Mouse (Mus musculus) forebrain, embryonic 10.5 days (tissue): Measurements from ENCODE around the gene Gm10320. TPM values are rescaled to one million over a fixed set of nuclear protein-coding genes. Genes with fewer than 3 reads are reported as not detected.

Source experiments
- DNase-seq: peaks from one replicate; pipeline ENCODE4 v3.0.0-alpha.2; 2017; ENCODE audit warnings: low spot score; ENCODE audit errors: extremely low spot score
- H3K27ac ChIP-seq: fragments of 300-500 bp; sonication (generic); 2 replicates; pipeline ENCODE4 v1.5.1; 2016; ENCODE audit warnings: mild to moderate bottlenecking
- H3K27me3 ChIP-seq: fragments of 300-500 bp; sonication (generic); 2 replicates; pipeline ENCODE4 v1.6.1; 2016; ENCODE audit warnings: mild to moderate bottlenecking; ENCODE audit not compliant: poor library complexity, severe bottlenecking
- H3K36me3 ChIP-seq: fragments of 300-500 bp; sonication (generic); replicated peaks from 2 replicates; pipeline ENCODE4 v1.6.1; 2016; ENCODE audit warnings: mild to moderate bottlenecking, moderate library complexity
- H3K4me1 ChIP-seq: fragments of 300-500 bp; sonication (generic); 2 replicates; pipeline ENCODE4 v1.6.1; 2016
- H3K4me3 ChIP-seq: fragments of 300-500 bp; sonication (generic); 2 replicates; pipeline ENCODE4 v1.5.1; 2016; ENCODE audit warnings: mild to moderate bottlenecking, moderate library complexity
- H3K9me3 ChIP-seq: fragments of 300-500 bp; sonication (generic); 2 replicates; pipeline ENCODE4 v1.6.1; 2016; ENCODE audit warnings: mild to moderate bottlenecking, moderate library complexity
- WGBS: fragments of 180-500 bp; shearing (Covaris S2); methylation state at CpG from one replicate; pipeline ENCODE4 v1.1.7; 2016; 5-methylcytosine and 5-hydroxymethylcytosine counted together
- polyA plus RNA-seq: library from polyadenylated mRNA; unstranded; fragments of >200 nt; fragmentation: Nextera tagmentation; extraction: Ambion mirVana; gene quantifications from 2 replicates; pipeline ENCODE4 v1.2.1, GENCODE M21; 2016

The Gm10320 gene
- polyA plus RNA-seq, 1 experiment from 2014 or later, result 1.3 TPM

- Histone ChIP-seq H3K4me1 (no peaks in the 10 kb centered on the region), H3K27ac (no peak overlapping the region), H3K4me3 (no peak overlapping the region), H3K9me3 (peaks cover 7% of the 10 kb centered on the region; the same call in 1 of the 2 replicates), H3K27me3 (no peaks in the 10 kb centered on the region), H3K36me3 (no peaks in the 10 kb centered on the region)
- DNase-seq, result no peak
- WGBS, result 87% methylated on average over 6 of the region's 6 CpGs
Observed at GRCm38 (mm10) chr13:98447741-98448140, 44.1 kb downstream of the Gm10320 start.

- WGBS, result 89% methylated on average over 7 of the region's 7 CpGs
- Histone ChIP-seq H3K27me3 (no peaks in the 10 kb centered on the region), H3K4me1 (no peaks in the 10 kb centered on the region), H3K9me3 (no peaks in the 10 kb centered on the region), H3K27ac (no peak overlapping the region), H3K36me3 (no peaks in the 10 kb centered on the region), H3K4me3 (no peak overlapping the region)
- DNase-seq, result no peak
Observed at GRCm38 (mm10) chr13:98445391-98446125, 46.2 kb downstream of the Gm10320 start.

GRCm38 (mm10) chr13:98441001-98441400 is 50.8 kb downstream of the Gm10320 start:
- H3K36me3 ChIP-seq, result no peaks in the 10 kb centered on the region
- no peaks in the 10 kb centered on the region for H3K4me1 ChIP-seq
- 88% methylated on average over 4 of the region's 4 CpGs for WGBS
- no peak overlapping the region for H3K4me3 ChIP-seq
- H3K9me3 ChIP-seq, result no peaks in the 10 kb centered on the region
- no peaks in the 10 kb centered on the region for H3K27me3 ChIP-seq
- H3K27ac ChIP-seq, result no peak overlapping the region
- DNase-seq, result no peak

- DNase-seq, result no peak
- WGBS, result 59% methylated on average over 13 of the region's 13 CpGs
- Histone ChIP-seq H3K27ac (no peak overlapping the region), H3K4me1 (no peaks in the 10 kb centered on the region), H3K27me3 (no peaks in the 10 kb centered on the region), H3K36me3 (no peaks in the 10 kb centered on the region), H3K9me3 (no peaks in the 10 kb centered on the region), H3K4me3 (no peak overlapping the region)
Observed at GRCm38 (mm10) chr13:98440293-98440952, 51.4 kb downstream of the Gm10320 start.

Other genes with a start within 250 kb of the Gm10320 start
- 50.7 and 53.6 TPM in 2 replicates for gene Utp15, start 229.0 kb downstream of the Gm10320 start, polyA plus RNA-seq
- 14.7 and 15.7 TPM in 2 replicates for gene Ankra2, start 228.9 kb downstream of the Gm10320 start, polyA plus RNA-seq
- gene Gm21976, start 212.1 kb downstream of the Gm10320 start, polyA plus RNA-seq, result not detected in 2 replicates
- gene Btf3, start 175.0 kb downstream of the Gm10320 start, polyA plus RNA-seq, result 756 and 758 TPM in 2 replicates
- gene Foxd1, start 137.8 kb downstream of the Gm10320 start, polyA plus RNA-seq, result 2.9 and 3.1 TPM in 2 replicates
- not detected in 2 replicates for gene Tmem174, start 145.4 kb upstream of the Gm10320 start, polyA plus RNA-seq
- not detected in 2 replicates for gene Tmem171, start 202.8 kb upstream of the Gm10320 start, polyA plus RNA-seq